ENCODE assay signal across 11 mouse cellular contexts in genomic region chr10:22173335-22174189, GRCm38 (mm10). TPM values are rescaled to one million over a fixed set of nuclear protein-coding genes. Genes with fewer than 3 reads are reported as not detected.
DNase-seq lines count a peak whose midpoint lies in the region; ATAC-seq and TF ChIP-seq lines count a peak whose summit lies in the region.
"Not testable (repeated sequence)": the region's sequence is repeated elsewhere in the genome, so short reads cannot be mapped to it uniquely, and the experiment has no call there.
"Had no signal": no experiment of that assay in that cellular context is flagged by ENCODE, and none has a peak within 500 bp of the region (broad histone marks: within the 10 kb centered on the region; RNA-seq: fewer than 3 reads in every experiment).

No protein-coding gene starts in this region.

- H3K27ac ChIP-seq in embryonic facial prominence, embryonic 13.5 days; forebrain, embryonic 16.5 days (ENCODE audit: low read length); heart, embryonic 15.5 days; intestine, embryonic 15.5 days; limb, embryonic 12.5 days; lung, postnatal 0 days (ENCODE audit: low read length); neural tube, embryonic 11.5 days (ENCODE audit: low read depth, low read length): not testable (repeated sequence)

- not testable (repeated sequence) for H3K9me3 ChIP-seq in embryonic facial prominence, embryonic 13.5 days; forebrain, embryonic 16.5 days (ENCODE audit: control insufficient read depth, low read length); heart, embryonic 15.5 days (replicated peaks); intestine, embryonic 15.5 days; limb, embryonic 12.5 days; lung, postnatal 0 days (ENCODE audit: low read length); neural tube, embryonic 11.5 days (ENCODE audit: control insufficient read depth, low read length)

- not testable (repeated sequence) for TF ChIP-seq CTCF in lung, postnatal 0 days (IDR thresholded peaks at IDR 0.05)

- H3K36me3 ChIP-seq in embryonic facial prominence, embryonic 13.5 days; forebrain, embryonic 16.5 days (ENCODE audit: control insufficient read depth, insufficient read depth); heart, embryonic 15.5 days; intestine, embryonic 15.5 days; limb, embryonic 12.5 days; lung, postnatal 0 days (ENCODE audit: insufficient read depth, low read length); neural tube, embryonic 11.5 days (ENCODE audit: control insufficient read depth, insufficient read depth, low read length): not testable (repeated sequence)

- not testable (repeated sequence) for TF ChIP-seq EP300 in lung, postnatal 0 days (IDR thresholded peaks at IDR 0.05)

- H3K4me1 ChIP-seq in embryonic facial prominence, embryonic 13.5 days; forebrain, embryonic 16.5 days (replicated peaks; ENCODE audit: control insufficient read depth, insufficient read depth, low read length); heart, embryonic 15.5 days (replicated peaks); intestine, embryonic 15.5 days (replicated peaks); limb, embryonic 12.5 days (replicated peaks); lung, postnatal 0 days (ENCODE audit: insufficient read depth, low read depth, low read length); neural tube, embryonic 11.5 days (ENCODE audit: control insufficient read depth, insufficient read depth, low read length): not testable (repeated sequence)

- ATAC-seq in embryonic facial prominence, embryonic 13.5 days (ENCODE audit: insufficient number of reproducible peaks, insufficient read depth, low FRiP score, low TSS enrichment, low read depth): 0 out of 2 replicates have a peak, but pooled peaks have one; percentile 48
- peak; percentile 77 for ATAC-seq in forebrain, embryonic 16.5 days
- ATAC-seq in heart, embryonic 15.5 days (replicated peaks; ENCODE audit: insufficient number of reproducible peaks, insufficient read depth, low FRiP score, low read depth): peak; percentile 55; the same call in 1 of the 2 replicates
- peak; percentile 76 for ATAC-seq in intestine, embryonic 15.5 days
- peak; percentile 88; the same call in 1 of the 2 replicates for ATAC-seq in limb, embryonic 12.5 days (ENCODE audit: insufficient number of reproducible peaks, insufficient read depth, low FRiP score, low TSS enrichment, low read depth)
- ATAC-seq in lung, postnatal 0 days: peak; percentile 48; the same call in 1 of the 2 replicates
- peak; percentile 69 for ATAC-seq in neural tube, embryonic 11.5 days (ENCODE audit: insufficient read depth, low FRiP score, low TSS enrichment)

- H3K27me3 ChIP-seq in embryonic facial prominence, embryonic 13.5 days; forebrain, embryonic 16.5 days (replicated peaks; ENCODE audit: control insufficient read depth, insufficient read depth, low read length); heart, embryonic 15.5 days; intestine, embryonic 15.5 days (replicated peaks); limb, embryonic 12.5 days; lung, postnatal 0 days (replicated peaks; ENCODE audit: insufficient read depth, low read length); neural tube, embryonic 11.5 days (ENCODE audit: control insufficient read depth, insufficient read depth, low read length): not testable (repeated sequence)

- peak overlapping the region; percentile 46 for H3K4me2 ChIP-seq in embryonic facial prominence, embryonic 13.5 days
- peak overlapping the region; percentile 9; the same call in 1 of the 2 replicates for H3K4me2 ChIP-seq in forebrain, embryonic 16.5 days (ENCODE audit: low read length)
- peak overlapping the region; percentile 48 for H3K4me2 ChIP-seq in heart, embryonic 15.5 days
- H3K4me2 ChIP-seq in intestine, embryonic 15.5 days (replicated peaks): peak overlapping the region; percentile 43
- H3K4me2 ChIP-seq in limb, embryonic 12.5 days: peak overlapping the region; percentile 42
- H3K4me2 ChIP-seq in lung, postnatal 0 days (replicated peaks; ENCODE audit: low read depth, low read length): not testable (repeated sequence)
- peak overlapping the region; percentile 14; the same call in 1 of the 2 replicates for H3K4me2 ChIP-seq in neural tube, embryonic 11.5 days (ENCODE audit: low read depth)

- not testable (repeated sequence) for H3K9ac ChIP-seq in embryonic facial prominence, embryonic 13.5 days; forebrain, embryonic 16.5 days (replicated peaks; ENCODE audit: low read depth, low read length); heart, embryonic 15.5 days; intestine, embryonic 15.5 days; limb, embryonic 12.5 days (replicated peaks); lung, postnatal 0 days (replicated peaks; ENCODE audit: low read depth); neural tube, embryonic 11.5 days (ENCODE audit: low read length)

- 8% methylated on average over 11 of the region's 17 CpGs for WGBS in embryonic facial prominence, embryonic 13.5 days
- 16% methylated on average over 11 of the region's 17 CpGs for WGBS in forebrain, embryonic 16.5 days
- WGBS in heart, embryonic 15.5 days: 13% methylated on average over 13 of the region's 17 CpGs
- 17% methylated on average over 13 of the region's 17 CpGs for WGBS in intestine, embryonic 15.5 days
- WGBS in limb, embryonic 12.5 days: 13% methylated on average over 11 of the region's 17 CpGs
- 16% methylated on average over 10 of the region's 17 CpGs for WGBS in lung, postnatal 0 days
- whole genome bisulfite sequencing in neural tube, embryonic 11.5 days: 15% methylated on average over 11 of the region's 17 CpGs

- H3K4me3 ChIP-seq in embryonic facial prominence, embryonic 13.5 days: peak overlapping the region; percentile 23
- H3K4me3 ChIP-seq in forebrain, embryonic 16.5 days (replicated peaks; ENCODE audit: low read length); intestine, embryonic 15.5 days (replicated peaks); lung, postnatal 0 days (ENCODE audit: low read depth, low read length); neural tube, embryonic 11.5 days (ENCODE audit: low read depth, low read length): not testable (repeated sequence)
- H3K4me3 ChIP-seq in heart, embryonic 15.5 days: 0 out of 2 replicates have a peak overlapping the region, but pooled peaks have one; percentile 19
- 0 out of 2 replicates have a peak overlapping the region, but pooled peaks have one; percentile 15 for H3K4me3 ChIP-seq in limb, embryonic 12.5 days (replicated peaks)

- DNase-seq in A20 (ENCODE audit: low read depth, low spot score): peak; percentile 47
- not testable (repeated sequence) for DNase-seq in lung, postnatal 0 days (ENCODE audit: low spot score); neural tube, embryonic 11.5 days (ENCODE audit: low spot score)

RNA-seq across cellular contexts. Expression of gene H60b, which starts 15.2 kb away (rescaled TPM):
- 0.37 and 1.3 TPM in 2 replicates for polyA plus RNA-seq in embryonic facial prominence, embryonic 13.5 days (2015; fragmentation: Nextera tagmentation; extraction: Ambion mirVana)
- polyA plus RNA-seq in forebrain, embryonic 16.5 days (2015; fragmentation: Nextera tagmentation; extraction: Ambion mirVana): 0.31 and 0.42 TPM in 2 replicates
- polyA plus RNA-seq in heart, embryonic 15.5 days (2015; fragmentation: Nextera tagmentation; extraction: Ambion mirVana): 0.34 and 0.56 TPM in 2 replicates
- 0.47 and 0.53 TPM in 2 replicates for polyA plus RNA-seq in intestine, embryonic 15.5 days (2015; fragmentation: Nextera tagmentation; extraction: Ambion mirVana)
- polyA plus RNA-seq in limb, embryonic 12.5 days (2016; fragmentation: Nextera tagmentation; extraction: Ambion mirVana): 0.22 and 0.49 TPM in 2 replicates
- 0.19 and 0.25 TPM in 2 replicates for polyA plus RNA-seq in lung, postnatal 0 days (2015; fragmentation: Nextera tagmentation; extraction: Ambion mirVana)
- polyA plus RNA-seq in neural tube, embryonic 11.5 days (2014; fragmentation: Nextera tagmentation; extraction: Ambion mirVana): 0.32 and 0.57 TPM in 2 replicates
- polyA plus RNA-seq: heart, adult 2 months; lung, adult 2 months had no signal

RNA-seq across cellular contexts. Expression of gene Raet1e, which starts 15.2 kb away (rescaled TPM):
- polyA plus RNA-seq in embryonic facial prominence, embryonic 13.5 days (2015; fragmentation: Nextera tagmentation; extraction: Ambion mirVana): 5.8 and 6.6 TPM in 2 replicates
- polyA plus RNA-seq in forebrain, embryonic 16.5 days (2015; fragmentation: Nextera tagmentation; extraction: Ambion mirVana): 0.71 and 0.86 TPM in 2 replicates
- 2.7 and 3.1 TPM in 2 replicates for polyA plus RNA-seq in heart, embryonic 15.5 days (2015; fragmentation: Nextera tagmentation; extraction: Ambion mirVana)
- 4.0 and 5.7 TPM in 2 replicates for polyA plus RNA-seq in intestine, embryonic 15.5 days (2015; fragmentation: Nextera tagmentation; extraction: Ambion mirVana)
- 14.1 and 14.5 TPM in 2 replicates for polyA plus RNA-seq in limb, embryonic 12.5 days (2016; fragmentation: Nextera tagmentation; extraction: Ambion mirVana)
- 4.6 and 5.1 TPM in 2 replicates for polyA plus RNA-seq in lung, postnatal 0 days (2015; fragmentation: Nextera tagmentation; extraction: Ambion mirVana)
- 10.4 and 10.9 TPM in 2 replicates for polyA plus RNA-seq in neural tube, embryonic 11.5 days (2014; fragmentation: Nextera tagmentation; extraction: Ambion mirVana)
- polyA plus RNA-seq: cerebellum, adult 2 months had no signal

RNA-seq across cellular contexts. Expression of gene E030030I06Rik, which starts 24.5 kb away (rescaled TPM):
- polyA plus RNA-seq in embryonic facial prominence, embryonic 13.5 days (2015; fragmentation: Nextera tagmentation; extraction: Ambion mirVana): 18.9 and 20.0 TPM in 2 replicates
- polyA plus RNA-seq in forebrain, embryonic 16.5 days (2015; fragmentation: Nextera tagmentation; extraction: Ambion mirVana): 2.3 and 4.0 TPM in 2 replicates
- polyA plus RNA-seq in heart, embryonic 15.5 days (2015; fragmentation: Nextera tagmentation; extraction: Ambion mirVana): 10.1 and 11.0 TPM in 2 replicates
- 26.7 and 31.2 TPM in 2 replicates for polyA plus RNA-seq in intestine, embryonic 15.5 days (2015; fragmentation: Nextera tagmentation; extraction: Ambion mirVana)
- 18.6 and 22.9 TPM in 2 replicates for polyA plus RNA-seq in limb, embryonic 12.5 days (2016; fragmentation: Nextera tagmentation; extraction: Ambion mirVana)
- 20.9 and 21.7 TPM in 2 replicates for polyA plus RNA-seq in lung, postnatal 0 days (2015; fragmentation: Nextera tagmentation; extraction: Ambion mirVana)
- polyA plus RNA-seq in neural tube, embryonic 11.5 days (2014; fragmentation: Nextera tagmentation; extraction: Ambion mirVana): 10.1 and 16.1 TPM in 2 replicates
